Mouse (Mus musculus) testis, adult 2 months (tissue): ENCODE measurements around the gene Eef1akmt1.

ENCODE experiments used
- CTCF ChIP-seq: fragments of 200-500 bp; IDR thresholded peaks from 2 replicates; pipeline ENCODE4 v1.5.1; 2012; ENCODE audit warnings: low read depth, mild to moderate bottlenecking, inconsistent platforms, low read length, moderate library complexity; ENCODE audit not compliant: control insufficient read depth, insufficient read depth, insufficient replicate concordance
- POLR2A ChIP-seq: fragments of 200-500 bp; IDR thresholded peaks from 2 replicates; pipeline ENCODE4 v1.6.1; 2012; ENCODE audit warnings: low read depth, mild to moderate bottlenecking, inconsistent platforms, low read length, moderate library complexity; ENCODE audit not compliant: control insufficient read depth

- no peak for TF ChIP-seq POLR2A
- no peak for TF ChIP-seq CTCF
These were observed 24.8 kb downstream of the Eef1akmt1 start for GRCm38 (mm10) chr14:57546557-57547021.
